Mouse (Mus musculus): ENCODE measurements around the gene Celf5. TPM values are rescaled to one million over a fixed set of nuclear protein-coding genes. Genes with fewer than 3 reads are reported as not detected.
"Not testable (repeated sequence)": the region's sequence is repeated elsewhere in the genome, so short reads cannot be mapped to it uniquely, and the experiment has no call there.

Celf5 gene
- total RNA-seq, 2 experiments from 2014 or later: not detected

DNA sequence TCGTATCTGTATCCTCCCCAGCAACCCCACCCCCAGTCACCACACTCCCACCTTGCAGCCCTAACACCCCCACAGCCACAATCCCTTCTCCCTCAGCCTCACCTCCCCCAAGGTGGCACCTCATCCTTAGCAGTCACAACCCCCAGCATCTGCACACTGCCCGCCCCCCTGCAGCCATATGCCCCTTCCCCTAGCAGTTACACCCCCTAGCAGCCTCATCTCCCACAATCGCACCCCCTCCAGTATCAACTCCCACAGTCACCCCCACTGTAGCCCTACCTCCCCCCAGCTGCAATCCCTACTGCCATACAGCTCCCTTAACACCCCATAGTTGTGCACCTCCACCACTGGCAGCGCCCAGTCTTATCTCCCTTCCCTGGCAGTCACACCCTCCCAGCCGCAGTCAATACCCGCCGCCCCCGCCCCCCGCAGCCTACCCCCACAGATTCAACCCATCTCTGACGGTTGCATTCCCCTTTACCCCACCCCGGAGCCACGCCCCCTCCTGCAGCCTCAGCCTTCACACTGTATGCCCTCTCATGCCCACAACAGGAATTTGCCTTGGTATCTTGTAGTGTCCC, 25.4 kb downstream of the Celf5 start:
- peak; percentile 77 for ATAC-seq (replicated peaks; ENCODE audit: poor library complexity)

DNA sequence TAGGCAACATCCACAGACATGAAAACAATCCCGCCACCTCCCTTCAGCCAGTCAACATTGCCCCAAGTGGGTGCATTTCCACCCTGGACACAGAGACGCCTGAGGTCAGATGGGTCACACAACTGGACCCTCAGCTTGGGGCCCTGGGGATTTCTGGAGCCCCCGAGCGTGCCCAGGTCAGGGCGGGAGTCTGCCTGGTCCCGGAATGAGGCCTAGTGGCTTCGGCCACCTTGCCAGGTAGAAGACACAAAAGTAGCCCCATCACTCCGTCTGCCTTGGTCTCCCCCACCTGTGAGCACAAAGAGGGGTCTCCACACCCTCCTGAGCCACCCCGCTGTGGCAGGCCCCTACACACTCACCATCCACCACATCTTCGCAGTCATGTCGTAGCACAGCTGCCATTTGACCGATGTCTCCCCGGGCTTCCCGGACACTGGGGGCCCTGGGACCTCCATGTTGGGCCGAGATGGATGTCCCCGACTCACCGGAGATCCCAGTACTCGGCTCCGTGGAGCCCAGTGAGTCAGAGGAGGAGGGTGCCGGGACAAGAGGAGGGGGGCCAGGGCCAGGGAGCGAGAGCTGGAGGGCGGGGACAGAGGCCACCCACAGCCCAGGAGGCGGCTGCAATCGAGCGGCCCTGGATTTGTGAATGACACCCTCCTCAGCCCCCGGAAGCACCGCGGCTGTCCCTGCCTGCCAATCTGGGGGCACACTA, 27.2 kb downstream of the Celf5 start, which contains the start of gene Nfic:
Gene Nfic (minus strand): TSS at position 455 of the 715 bp plus-strand sequence.
- ATAC-seq (replicated peaks; ENCODE audit: poor library complexity): no peak

- ATAC-seq (replicated peaks; ENCODE audit: poor library complexity): no peak
Measured at GRCm38 (mm10) chr10:81454106-81454505, 28.4 kb downstream of the Celf5 start.

DNA sequence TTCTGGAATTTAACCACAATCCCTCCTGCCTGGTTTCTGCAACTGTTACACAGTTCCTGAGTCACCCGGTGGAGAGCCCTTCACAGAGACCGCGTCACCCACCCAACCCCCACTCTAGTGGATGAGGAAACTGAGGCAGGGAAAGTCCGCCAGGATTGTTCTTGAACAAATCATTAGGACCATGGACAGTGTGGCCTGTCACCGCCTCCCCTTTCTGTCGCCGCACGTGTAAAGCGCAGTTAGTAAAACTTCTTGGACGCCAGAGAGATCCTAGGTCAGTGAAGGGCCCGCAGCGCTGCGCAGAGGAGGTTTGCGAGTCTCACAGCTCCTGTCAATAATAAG, 29.6 kb downstream of the Celf5 start:
- ATAC-seq (replicated peaks; ENCODE audit: poor library complexity): no peak

DNA sequence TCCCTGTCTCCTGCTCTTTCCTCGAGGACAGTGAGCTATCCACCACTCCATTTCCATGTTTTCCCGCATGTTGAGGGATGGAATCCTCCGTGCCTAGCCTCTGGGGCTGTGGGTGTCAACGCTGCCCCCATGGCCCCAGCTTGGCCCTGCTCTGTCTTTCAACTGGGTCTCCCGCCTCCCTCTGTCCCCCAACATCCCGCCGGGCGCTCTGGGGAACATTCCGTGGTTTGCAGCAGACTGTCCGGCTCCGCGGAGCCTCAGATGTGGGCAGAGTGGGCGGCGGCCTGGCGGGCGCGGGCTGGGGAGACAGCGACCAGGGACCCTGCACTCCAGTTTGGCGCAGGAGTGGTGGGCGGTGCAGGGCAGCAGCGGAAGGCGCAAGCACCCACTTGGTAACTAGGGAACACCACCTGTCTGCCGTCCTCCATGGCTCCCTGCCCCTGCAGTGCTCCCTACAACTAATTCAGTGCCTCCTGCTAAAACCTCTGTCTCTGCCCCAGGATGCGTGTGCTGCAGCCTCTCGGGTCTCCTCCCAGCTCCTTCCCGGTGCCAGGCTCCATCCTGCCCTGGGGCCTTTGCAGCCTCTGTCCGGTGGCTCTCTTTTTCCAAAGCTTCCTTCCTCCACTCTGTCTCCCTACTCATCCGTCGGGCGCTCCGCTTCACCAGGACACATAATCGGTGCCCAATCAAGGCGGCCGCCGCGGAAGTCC, 30.1 kb downstream of the Celf5 start:
- ATAC-seq (replicated peaks; ENCODE audit: poor library complexity): no peak

DNA sequence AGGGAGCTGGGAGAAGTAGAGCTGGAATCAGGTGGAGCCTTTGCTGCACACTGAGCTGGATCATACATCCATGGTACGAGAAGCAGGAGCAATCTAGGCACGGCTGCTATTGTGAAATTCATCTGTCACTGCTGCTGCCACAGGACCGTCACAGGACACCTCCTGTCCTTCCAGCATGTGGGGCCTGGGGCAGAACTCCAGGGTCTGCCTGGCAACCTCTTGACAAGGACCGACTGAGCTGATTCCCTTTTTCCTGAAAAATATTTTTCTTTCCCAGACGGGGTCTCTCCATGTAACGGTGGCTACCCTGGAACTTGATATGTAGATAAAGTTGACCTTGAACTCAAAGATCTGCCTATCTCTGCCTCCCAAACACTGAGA, 31.2 kb downstream of the Celf5 start:
- ATAC-seq (replicated peaks; ENCODE audit: poor library complexity): no peak

- no peak for ATAC-seq (replicated peaks; ENCODE audit: poor library complexity)
Measured at GRCm38 (mm10) chr10:81450641-81451364, 31.7 kb downstream of the Celf5 start.

GRCm38 (mm10) chr10:81450140-81450539, 32.4 kb downstream of the Celf5 start:
- peak; percentile 97 for ATAC-seq (replicated peaks; ENCODE audit: poor library complexity)

DNA sequence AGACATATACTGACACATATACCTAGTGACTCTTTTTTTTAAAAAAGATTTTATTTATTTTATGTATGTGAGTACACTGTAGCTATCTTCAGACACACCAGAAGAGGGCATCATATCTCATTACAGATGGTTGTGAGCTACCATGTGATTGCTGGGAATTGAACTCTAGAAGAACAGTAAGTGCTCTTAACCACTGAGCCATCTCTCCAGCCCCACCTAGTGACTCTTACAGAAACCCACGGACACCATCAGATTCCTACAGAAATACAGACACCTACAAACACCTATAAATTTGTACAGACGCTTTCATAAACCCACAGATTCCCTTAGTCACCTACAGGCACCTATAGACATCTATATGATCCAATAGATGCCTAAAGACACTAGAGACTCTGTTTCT, 37.0 kb downstream of the Celf5 start:
- ATAC-seq (replicated peaks; ENCODE audit: poor library complexity): not testable (repeated sequence)

GRCm38 (mm10) chr10:81441019-81441418, 41.5 kb downstream of the Celf5 start:
- ATAC-seq (replicated peaks; ENCODE audit: poor library complexity): peak; percentile 87

DNA sequence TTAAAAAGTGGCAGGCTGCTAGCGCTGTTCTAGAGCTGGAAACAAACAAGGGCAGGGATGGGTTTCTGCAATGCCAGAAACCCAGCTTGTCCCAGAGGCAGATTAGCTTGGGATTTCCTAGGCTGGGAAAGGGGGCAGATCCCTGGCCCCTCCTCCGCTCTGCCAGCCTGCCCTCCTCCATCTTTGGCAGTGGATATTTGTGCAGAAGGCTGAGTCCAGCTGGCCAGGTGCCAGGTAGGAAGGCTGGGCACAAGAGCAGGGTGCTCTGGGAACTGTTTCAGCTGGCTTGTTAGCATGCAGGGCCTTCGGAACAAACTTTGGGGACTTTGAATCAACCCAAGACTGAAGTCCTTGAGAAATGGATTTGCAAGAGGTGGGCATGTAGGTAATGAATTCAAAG, 47.1 kb downstream of the Celf5 start:
- no peak for ATAC-seq (replicated peaks; ENCODE audit: poor library complexity)

- no peak for ATAC-seq (replicated peaks; ENCODE audit: poor library complexity)
Measured at GRCm38 (mm10) chr10:81434361-81435263, 47.9 kb downstream of the Celf5 start.

DNA sequence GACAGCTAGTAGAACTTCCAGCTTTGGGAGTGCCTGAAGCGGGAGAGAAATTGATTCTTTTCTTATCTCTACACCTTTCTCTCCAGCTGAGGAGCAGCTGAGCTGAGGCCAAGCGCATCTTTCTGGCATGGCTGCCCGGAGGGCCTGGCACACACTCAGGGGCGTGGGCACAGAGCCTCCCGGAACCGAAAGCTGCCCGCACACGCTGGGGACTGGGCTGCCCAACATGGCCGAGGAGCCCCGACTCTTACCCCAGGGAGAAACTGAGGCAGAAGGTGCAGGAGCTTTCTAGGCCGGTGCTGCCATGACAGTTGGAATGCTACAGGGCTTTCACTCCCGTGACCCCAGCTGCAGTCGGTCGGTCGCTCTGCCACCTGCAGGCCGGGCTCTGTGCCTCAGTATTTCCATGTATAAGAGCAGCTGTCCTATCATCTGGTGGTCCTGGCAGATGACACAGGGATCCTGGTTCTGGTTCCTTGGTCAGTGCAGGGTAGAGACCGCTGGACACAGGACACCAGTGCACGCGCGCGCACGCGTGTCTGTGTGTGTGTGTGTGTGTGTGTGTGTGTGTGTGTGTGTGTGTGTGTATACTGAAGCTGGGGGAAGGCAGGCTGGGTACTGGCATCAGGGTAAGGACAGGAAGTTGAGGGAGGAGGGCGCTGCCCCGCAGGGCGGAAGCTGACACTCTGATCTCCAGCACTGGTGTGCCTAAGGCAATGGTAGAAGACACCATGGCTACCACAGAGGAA, 48.8 kb downstream of the Celf5 start:
- ATAC-seq (replicated peaks; ENCODE audit: poor library complexity): peak; percentile 32

DNA sequence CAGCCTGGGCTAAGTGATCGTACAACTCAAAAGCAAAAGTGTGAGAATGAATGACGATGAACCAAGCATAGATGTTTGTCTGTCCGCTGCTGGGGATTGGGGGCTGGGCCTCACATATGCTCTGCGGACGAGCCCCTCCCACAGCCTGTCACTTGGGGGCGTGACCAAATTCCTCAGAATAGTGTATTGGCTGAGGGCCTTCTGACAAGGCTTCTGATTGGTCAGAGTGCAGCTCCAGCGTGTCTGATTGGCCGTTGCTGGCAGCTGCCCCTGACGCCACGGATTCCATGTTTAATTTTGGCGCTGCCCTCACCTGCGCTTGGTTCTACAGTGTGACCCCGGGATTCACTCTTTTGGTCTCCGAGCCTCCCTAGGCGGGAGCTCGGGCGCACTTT, 49.6 kb downstream of the Celf5 start:
- peak; percentile 65 for ATAC-seq (replicated peaks; ENCODE audit: poor library complexity)

DNA sequence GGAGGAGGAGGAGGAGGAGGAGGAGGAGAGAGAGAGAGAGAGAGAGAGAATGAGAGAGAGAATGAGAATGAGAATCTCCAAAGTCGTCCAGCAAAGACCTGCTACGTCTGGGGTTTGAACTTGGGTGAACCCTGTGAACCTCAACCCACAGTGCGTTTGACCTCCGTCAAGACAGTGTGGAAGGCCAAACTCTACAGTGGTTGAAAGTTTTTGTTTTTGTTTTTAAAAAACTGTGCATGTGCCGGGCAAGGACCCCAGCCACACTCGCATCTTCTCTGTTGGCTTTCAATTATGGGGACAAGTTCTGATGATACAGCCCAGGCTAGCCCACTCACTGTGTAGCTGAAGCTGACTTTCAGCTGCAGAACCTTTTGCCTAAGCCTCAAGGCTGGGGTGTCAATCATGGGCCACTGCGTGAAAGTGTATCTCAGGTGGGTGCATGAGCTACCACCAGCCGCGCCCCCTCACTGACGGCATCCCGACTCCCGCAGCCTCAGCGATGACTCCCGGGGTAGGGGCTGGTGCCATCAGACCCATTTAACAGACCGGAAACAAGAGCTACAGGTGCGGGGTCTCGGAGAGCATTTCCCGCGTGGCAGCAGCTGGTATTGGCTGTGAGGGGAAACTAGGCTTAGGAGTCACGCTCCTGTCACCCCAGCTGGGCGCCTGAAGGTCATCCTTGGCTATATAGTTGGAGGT, 50.2 kb downstream of the Celf5 start:
- no peak for ATAC-seq (replicated peaks; ENCODE audit: poor library complexity)

- ATAC-seq (replicated peaks; ENCODE audit: poor library complexity): no peak
Measured at GRCm38 (mm10) chr10:81431526-81432168, 50.9 kb downstream of the Celf5 start.

DNA sequence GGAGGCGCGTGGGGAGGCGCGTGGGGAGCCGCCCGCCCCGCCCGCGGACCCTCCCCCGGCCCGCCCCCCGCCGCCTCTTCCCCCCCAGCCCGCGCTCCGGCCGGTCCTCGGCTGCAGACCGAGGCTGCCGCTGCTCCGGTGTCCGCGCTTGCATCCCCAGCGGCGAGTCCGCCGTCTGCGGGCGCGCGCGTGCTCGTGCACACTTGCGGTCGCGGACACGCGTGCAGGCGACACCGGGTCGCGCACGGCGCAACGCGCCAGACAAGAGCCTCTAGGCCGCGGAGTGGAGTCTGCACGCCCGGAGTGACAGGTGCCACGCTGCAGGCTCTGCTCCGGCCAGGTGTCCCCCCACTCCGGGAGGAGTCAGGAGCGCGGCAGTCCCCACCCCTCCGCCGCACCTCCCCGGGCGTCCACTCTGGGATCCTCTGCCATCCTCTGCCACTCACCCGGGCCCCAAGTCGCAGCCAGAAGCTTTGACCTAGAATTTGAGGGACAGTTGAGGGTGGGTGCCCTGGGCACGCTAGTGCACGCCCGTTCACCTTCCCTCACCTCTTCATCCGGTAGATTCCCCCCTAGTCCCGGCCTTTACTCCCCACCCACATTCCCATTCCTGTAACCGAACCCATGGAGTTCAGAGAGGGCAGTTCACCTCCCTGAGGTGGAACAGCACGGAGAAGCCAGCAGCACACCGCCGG, 51.5 kb downstream of the Celf5 start:
- ATAC-seq (replicated peaks; ENCODE audit: poor library complexity): no peak
